Mouse (Mus musculus) liver, postnatal 0 days (tissue): ENCODE results near the gene Dppa3. TPM values are rescaled to one million over a fixed set of nuclear protein-coding genes. Genes with fewer than 3 reads are reported as not detected.

ENCODE experiments used
- ATAC-seq: fragments of 200-750 bp; cut with Nextera tagmentation; 2 replicates; pipeline ENCODE4 v1.8.0; 2017; ENCODE audit warnings: mild to moderate bottlenecking, moderate library complexity
- DNase-seq: peaks from one replicate; pipeline ENCODE4 v3.0.0-alpha.2; 2016
- H3K27ac ChIP-seq: fragments of 300-500 bp; sonication (generic); 2 replicates; pipeline ENCODE4 v1.5.1; 2014; ENCODE audit warnings: antibody characterized with exemption, moderate library complexity, mild to moderate bottlenecking, low read depth
- H3K27me3 ChIP-seq: fragments of 300-500 bp; sonication (generic); 2 replicates; pipeline ENCODE4 v1.6.1; 2014; ENCODE audit warnings: low read length, control low read depth, mixed read lengths; ENCODE audit not compliant: insufficient read depth
- H3K36me3 ChIP-seq: fragments of 300-500 bp; sonication (generic); replicated peaks from 2 replicates; pipeline ENCODE4 v1.6.1; 2014; ENCODE audit warnings: mild to moderate bottlenecking, control low read depth, low read length, moderate library complexity, mixed read lengths; ENCODE audit not compliant: insufficient read depth
- H3K4me1 ChIP-seq: fragments of 300-500 bp; sonication (generic); 2 replicates; pipeline ENCODE4 v1.6.1; 2014; ENCODE audit warnings: antibody characterized with exemption, mild to moderate bottlenecking, control low read depth; ENCODE audit not compliant: insufficient read depth
- H3K4me2 ChIP-seq: fragments of 300-500 bp; sonication (generic); 2 replicates; pipeline ENCODE4 v1.6.1; 2014; ENCODE audit warnings: low read depth, mild to moderate bottlenecking, low read length, moderate library complexity, mixed read lengths
- H3K4me3 ChIP-seq: fragments of 300-500 bp; sonication (generic); 2 replicates; pipeline ENCODE4 v1.5.1; 2014; ENCODE audit warnings: low read depth, low read length
- H3K9ac ChIP-seq: fragments of 300-500 bp; sonication (generic); replicated peaks from 2 replicates; pipeline ENCODE4 v1.6.1; 2014; ENCODE audit warnings: mild to moderate bottlenecking, moderate library complexity
- H3K9me3 ChIP-seq: fragments of 300-500 bp; sonication (generic); 2 replicates; pipeline ENCODE4 v1.6.1; 2016; ENCODE audit warnings: mild to moderate bottlenecking, control low read depth, low read length, mixed read lengths
- CTCF ChIP-seq: sonication (generic); IDR thresholded peaks from 2 replicates; pipeline ENCODE4 v1.5.1; 2016; ENCODE audit warnings: antibody characterized with exemption, low read depth
- EP300 ChIP-seq: IDR thresholded peaks from 2 replicates; pipeline ENCODE4 v1.6.1; 2016; ENCODE audit warnings: antibody characterized with exemption, low read depth, mild to moderate bottlenecking
- WGBS: fragments of 180-500 bp; shearing (Covaris S2); extraction: QIAGEN DNeasy Blood & Tissue Kit; methylation state at CpG from one replicate; pipeline ENCODE4 v1.1.7; 2014; ENCODE audit not compliant: insufficient replicate concordance; 5-methylcytosine and 5-hydroxymethylcytosine counted together
- polyA plus RNA-seq: library from polyadenylated mRNA; unstranded; fragments of >200 nt; fragmentation: Nextera tagmentation; extraction: Ambion mirVana; gene quantifications from 2 replicates; pipeline ENCODE4 v1.2.1, GENCODE M21; 2015

Dppa3 gene
- polyA plus RNA-seq, 1 experiment from 2014 or later: 0.16 TPM

- Histone ChIP-seq H3K9ac (no peak overlapping the region), H3K9me3 (no peaks in the 10 kb centered on the region), H3K4me3 (no peak overlapping the region), H3K27me3 (no peaks in the 10 kb centered on the region), H3K36me3 (no peaks in the 10 kb centered on the region), H3K4me1 (0 out of 2 replicates have a peak, but pooled peaks cover 3% of the 10 kb centered on the region), H3K27ac (no peak overlapping the region), H3K4me2 (no peak overlapping the region)
- no peak for TF ChIP-seq EP300
- TF ChIP-seq CTCF: no peak
- ATAC-seq (no peak), DNase-seq (no peak)
- WGBS: 88% methylated on average over 12 of the region's 12 CpGs
Measured at GRCm38 (mm10) chr6:122607700-122608099, 18.5 kb upstream of the Dppa3 start.

GRCm38 (mm10) chr6:122608434-122609376, 17.5 kb upstream of the Dppa3 start:
- no peaks in the 10 kb centered on the region for H3K9me3 ChIP-seq
- H3K36me3 ChIP-seq: no peaks in the 10 kb centered on the region
- 80% methylated on average over 10 of the region's 10 CpGs for WGBS
- ATAC-seq: no peak
- H3K27ac ChIP-seq: no peak overlapping the region
- H3K4me3 ChIP-seq: no peak overlapping the region
- H3K9ac ChIP-seq: no peak overlapping the region
- no peak overlapping the region for H3K4me2 ChIP-seq
- no peaks in the 10 kb centered on the region for H3K27me3 ChIP-seq
- H3K4me1 ChIP-seq: no peaks in the 10 kb centered on the region
- DNase-seq: no peak
- no peak for TF ChIP-seq CTCF
- TF ChIP-seq EP300: no peak

GRCm38 (mm10) chr6:122609377-122609728, 16.9 kb upstream of the Dppa3 start:
- H3K36me3 ChIP-seq: no peaks in the 10 kb centered on the region
- TF ChIP-seq EP300 (no peak), CTCF (no peak)
- H3K4me1 ChIP-seq: no peaks in the 10 kb centered on the region
- no peaks in the 10 kb centered on the region for H3K27me3 ChIP-seq
- DNase-seq (no peak), ATAC-seq (no peak)
- peak overlapping the region; percentile 35; the same call in 1 of the 2 replicates for H3K4me2 ChIP-seq
- no peak overlapping the region for H3K9ac ChIP-seq
- WGBS: 37% methylated on average over 9 of the region's 9 CpGs
- no peaks in the 10 kb centered on the region for H3K9me3 ChIP-seq
- no peak overlapping the region for H3K27ac ChIP-seq
- no peak overlapping the region for H3K4me3 ChIP-seq

- Histone ChIP-seq H3K27ac (no peak within 1 kb of the TSS), H3K27me3 (no peaks in the 10 kb centered on the region), H3K36me3 (no peaks in the 10 kb centered on the region), H3K9ac (no peak within 1 kb of the TSS), H3K4me2 (peak within 1 kb of the TSS; percentile 35; the same call in 1 of the 2 replicates), H3K4me3 (no peak within 1 kb of the TSS), H3K9me3 (no peaks in the 10 kb centered on the region), H3K4me1 (no peaks in the 10 kb centered on the region)
- 36% methylated on average over 14 of the region's 14 CpGs for WGBS
- no peak for TF ChIP-seq CTCF
- no peak for TF ChIP-seq EP300
- ATAC-seq: peak; percentile 49
- no peak for DNase-seq
Measured at GRCm38 (mm10) chr6:122609771-122610170, 16.4 kb upstream of the Dppa3 start, which contains the start of gene Gdf3. Gdf3 (minus strand) TSS chr6:122610087.

- H3K4me3 ChIP-seq: no peak overlapping the region
- no peaks in the 10 kb centered on the region for H3K36me3 ChIP-seq
- TF ChIP-seq CTCF (no peak), EP300 (no peak)
- H3K9ac ChIP-seq: no peak overlapping the region
- no peaks in the 10 kb centered on the region for H3K4me1 ChIP-seq
- no peak for DNase-seq
- no peak for ATAC-seq
- H3K27ac ChIP-seq: no peak overlapping the region
- WGBS: 70% methylated on average over 4 of the region's 4 CpGs
- no peaks in the 10 kb centered on the region for H3K9me3 ChIP-seq
- H3K4me2 ChIP-seq: no peak overlapping the region
- H3K27me3 ChIP-seq: no peaks in the 10 kb centered on the region
Measured at GRCm38 (mm10) chr6:122612426-122612825, 13.8 kb upstream of the Dppa3 start.

GRCm38 (mm10) chr6:122614047-122614446, 12.2 kb upstream of the Dppa3 start:
- Histone ChIP-seq H3K4me2 (no peak overlapping the region), H3K9me3 (no peaks in the 10 kb centered on the region), H3K4me3 (no peak overlapping the region), H3K27ac (no peak overlapping the region), H3K9ac (no peak overlapping the region), H3K27me3 (no peaks in the 10 kb centered on the region), H3K36me3 (no peaks in the 10 kb centered on the region), H3K4me1 (no peaks in the 10 kb centered on the region)
- DNase-seq (peak; percentile 51), ATAC-seq (no peak)
- WGBS: 69% methylated on average over 2 of the region's 2 CpGs
- TF ChIP-seq CTCF: peak; percentile 77
- no peak for TF ChIP-seq EP300
